ENCODE assay signal across 25 mouse cellular contexts in genomic region chr1:131940711-131941244, GRCm38 (mm10). TPM values are rescaled to one million over a fixed set of nuclear protein-coding genes. Genes with fewer than 3 reads are reported as not detected.
DNase-seq lines count a peak whose midpoint lies in the region; ATAC-seq and TF ChIP-seq lines count a peak whose summit lies in the region.
"Had no signal": no experiment of that assay in that cellular context is flagged by ENCODE, and none has a peak within 500 bp of the region (broad histone marks: within the 10 kb centered on the region; RNA-seq: fewer than 3 reads in every experiment).

No protein-coding gene starts in this region.

- no peak for TF ChIP-seq CTCF in liver, adult 2 months (IDR thresholded peaks at IDR 0.05; ENCODE audit: low read depth, low read length)

- H3K27me3 ChIP-seq in liver, adult 2 months (ENCODE audit: control insufficient read depth, insufficient read depth, low read length): no peaks in the 10 kb centered on the region
- H3K27me3 ChIP-seq in liver, embryonic 11.5 days (replicated peaks; ENCODE audit: control insufficient read depth, insufficient read depth, low read length): no peaks in the 10 kb centered on the region
- H3K27me3 ChIP-seq: forebrain, embryonic 15.5 days; megakaryocyte, embryonic 14.5 days; neural tube, embryonic 12.5 days had no signal

- H3K27ac ChIP-seq in liver, adult 2 months (replicated peaks; ENCODE audit: insufficient read depth, low read depth, low read length): peak overlapping the region; percentile 55; the same call in 1 of the 2 replicates
- H3K27ac ChIP-seq in liver, embryonic 11.5 days (ENCODE audit: low read depth, low read length): no peak overlapping the region
- H3K27ac ChIP-seq: forebrain, embryonic 15.5 days; hindbrain, postnatal 0 days; layer of hippocampus, adult 2 months; limb, embryonic 10.5 days; neural tube, embryonic 12.5 days had no signal

- H3K9ac ChIP-seq in liver, adult 2 months (ENCODE audit: low read depth, low read length): no peak overlapping the region
- no peak overlapping the region for H3K9ac ChIP-seq in liver, embryonic 11.5 days (ENCODE audit: low read depth, low read length)
- H3K9ac ChIP-seq: forebrain, embryonic 15.5 days; liver, postnatal 0 days; neural tube, embryonic 12.5 days had no signal

- no peaks in the 10 kb centered on the region for H3K79me2 ChIP-seq in liver, adult 2 months (ENCODE audit: control insufficient read depth, insufficient read depth, low read length)

- intact Hi-C loops in heart, postnatal 10 days (cut with DNase I): no loop called here

- no peak for TF ChIP-seq POLR2A in liver, adult 2 months (IDR thresholded peaks at IDR 0.05; ENCODE audit: extremely low read depth, insufficient read depth, low read length)

- no peaks in the 10 kb centered on the region for H3K36me3 ChIP-seq in liver, adult 2 months (ENCODE audit: control insufficient read depth, insufficient read depth, low read length)
- peaks cover 4% of the 10 kb centered on the region; the same call in 1 of the 2 replicates for H3K36me3 ChIP-seq in liver, embryonic 11.5 days (ENCODE audit: control insufficient read depth, insufficient read depth, low read length)
- H3K36me3 ChIP-seq: forebrain, embryonic 15.5 days; neural tube, embryonic 12.5 days had no signal

- 56% methylated on average over 2 of the region's 2 CpGs for WGBS in liver, adult 2 months
- 77% methylated on average over 2 of the region's 2 CpGs for WGBS in liver, embryonic 11.5 days

- no peak overlapping the region for H3K4me3 ChIP-seq in liver, adult 2 months (ENCODE audit: insufficient read depth, low read depth, low read length)
- H3K4me3 ChIP-seq in liver, embryonic 11.5 days (ENCODE audit: low read depth, low read length): no peak overlapping the region
- H3K4me3 ChIP-seq: forebrain, embryonic 15.5 days; layer of hippocampus, adult 2 months; limb, embryonic 10.5 days; megakaryocyte, embryonic 14.5 days; neural tube, embryonic 12.5 days had no signal

- H3K4me1 ChIP-seq in liver, adult 2 months (ENCODE audit: control insufficient read depth, insufficient read depth, low read length): peaks cover 18% of the 10 kb centered on the region
- peaks cover 8% of the 10 kb centered on the region for H3K4me1 ChIP-seq in liver, embryonic 11.5 days (replicated peaks; ENCODE audit: control insufficient read depth, insufficient read depth, low read length)
- H3K4me1 ChIP-seq: forebrain, embryonic 15.5 days had no signal

- no peak overlapping the region for H3K4me2 ChIP-seq in liver, embryonic 11.5 days
- H3K4me2 ChIP-seq: forebrain, embryonic 15.5 days; neural tube, embryonic 12.5 days had no signal

- ATAC-seq in liver, embryonic 11.5 days (replicated peaks; ENCODE audit: low FRiP score): no peak
- ATAC-seq: forebrain, embryonic 15.5 days; hindbrain, postnatal 0 days; intestine, embryonic 16.5 days; liver, postnatal 0 days had no signal

- no peaks in the 10 kb centered on the region for H3K9me3 ChIP-seq in liver, embryonic 11.5 days (ENCODE audit: control insufficient read depth, low read length)
- H3K9me3 ChIP-seq: forebrain, embryonic 15.5 days; limb, embryonic 10.5 days; megakaryocyte, embryonic 14.5 days; neural tube, embryonic 12.5 days had no signal

- peak; percentile 87 for DNase-seq in heart, adult 11 months
- DNase-seq in heart, postnatal 10 days: no peak
- no peak for DNase-seq in liver, adult 2 months (ENCODE audit: extremely low read depth, low read depth, low spot score)
- DNase-seq in liver, embryonic 11.5 days (ENCODE audit: low spot score): no peak
- peak; percentile 53 for DNase-seq in Muller cell, postnatal 12 days (ENCODE audit: inconsistent ontology term)
- peak; percentile 93 for DNase-seq in gonadal fat pad, adult 2 months (ENCODE audit: low read depth)
- no peak for DNase-seq in c-Kit-positive CD71-positive TER-119-positive erythroid progenitor cells, embryonic 14.5 days (ENCODE audit: low spot score)
- DNase-seq: adrenal gland, adult 8-10 months; cerebellum, adult 2 months; gastrocnemius, postnatal 14 days; kidney, adult 9 months; kidney, postnatal 14 days; liver; liver, postnatal 0 days; lung, postnatal 14 days; midbrain, embryonic 14.5 days; thymus, adult 18-20 months; thymus, postnatal 36 days had no signal

RNA-seq across cellular contexts. Expression of gene Slc45a3, which starts 22.0 kb away (rescaled TPM):
- 1 to 10 TPM; 3.0 to 5.3 TPM for total RNA-seq in heart, postnatal 10 days (2021)
- total RNA-seq in liver, adult 2 months (2014; rRNA removed): 10.0 and 10.3 TPM in 2 replicates
- polyA plus RNA-seq in liver, adult 2 months (2012; rRNA removed): 28.0 and 39.8 TPM in 2 replicates
- 3.5 and 3.8 TPM in 2 replicates for polyA plus RNA-seq in liver, embryonic 11.5 days (2014; fragmentation: Nextera tagmentation; extraction: Ambion mirVana)
- 41.0 and 59.1 TPM in 2 replicates for polyA plus RNA-seq in gonadal fat pad, adult 2 months (2012; rRNA removed)

RNA-seq across cellular contexts. Expression of gene Nucks1, which starts 30.4 kb away (rescaled TPM):
- total RNA-seq in heart, postnatal 10 days (2021): 100 to 1,000 TPM; 105 to 107 TPM
- total RNA-seq in liver, adult 2 months (2014; rRNA removed): 46.1 and 52.5 TPM in 2 replicates
- polyA plus RNA-seq in liver, adult 2 months (2012; rRNA removed): 5.1 and 6.0 TPM in 2 replicates
- 52.3 and 53.2 TPM in 2 replicates for polyA plus RNA-seq in liver, embryonic 11.5 days (2014; fragmentation: Nextera tagmentation; extraction: Ambion mirVana)
- 11.0 and 19.8 TPM in 2 replicates for polyA plus RNA-seq in gonadal fat pad, adult 2 months (2012; rRNA removed)

Comparison
In these comparisons a context has a peak if more than half of its experiments do, and no peak if none do; other contexts are left out.
1. DNase-seq: peak in heart, adult 11 months (single experiment), Muller cell, postnatal 12 days (single experiment) and gonadal fat pad, adult 2 months (single experiment); none in heart, postnatal 10 days (0 of 2), liver, adult 2 months (single experiment), liver, embryonic 11.5 days (single experiment) and c-Kit-positive CD71-positive TER-119-positive erythroid progenitor cells, embryonic 14.5 days (single experiment).